ENCODE assay signal across 8 mouse cellular contexts in genomic region chr10:95004065-95004763, GRCm38 (mm10). TPM values are rescaled to one million over a fixed set of nuclear protein-coding genes. Genes with fewer than 3 reads are reported as not detected.
DNase-seq lines count a peak whose midpoint lies in the region; ATAC-seq and TF ChIP-seq lines count a peak whose summit lies in the region.

No protein-coding gene starts in this region.

- no peak overlapping the region for H3K4me3 ChIP-seq in heart, embryonic 13.5 days
- H3K4me3 ChIP-seq in limb, embryonic 14.5 days (replicated peaks; ENCODE audit: low read length): no peak overlapping the region
- H3K4me3 ChIP-seq in forebrain, embryonic 13.5 days: no peak overlapping the region

- H3K27me3 ChIP-seq in heart, embryonic 13.5 days (replicated peaks): no peaks in the 10 kb centered on the region
- no peaks in the 10 kb centered on the region for H3K27me3 ChIP-seq in limb, embryonic 14.5 days (ENCODE audit: control insufficient read depth, insufficient read depth, low read length)
- no peaks in the 10 kb centered on the region for H3K27me3 ChIP-seq in forebrain, embryonic 13.5 days

- no peaks in the 10 kb centered on the region; the same call in 1 of the 2 replicates for H3K9me3 ChIP-seq in heart, embryonic 13.5 days
- H3K9me3 ChIP-seq in limb, embryonic 14.5 days (ENCODE audit: control insufficient read depth, low read length): no peaks in the 10 kb centered on the region
- no peaks in the 10 kb centered on the region for H3K9me3 ChIP-seq in forebrain, embryonic 13.5 days (replicated peaks)

- no peak for TF ChIP-seq POLR2A in limb, embryonic 14.5 days (IDR thresholded peaks at IDR 0.05; ENCODE audit: borderline replicate concordance, extremely low read depth, insufficient read depth, insufficient read length)

- H3K4me1 ChIP-seq in heart, embryonic 13.5 days: peaks cover 11% of the 10 kb centered on the region; the same call in 1 of the 2 replicates
- 0 out of 2 replicates have a peak, but pooled peaks cover 2% of the 10 kb centered on the region for H3K4me1 ChIP-seq in limb, embryonic 14.5 days (ENCODE audit: control insufficient read depth, insufficient read depth, low read length)
- no peaks in the 10 kb centered on the region for H3K4me1 ChIP-seq in forebrain, embryonic 13.5 days

- ATAC-seq in heart, embryonic 13.5 days (ENCODE audit: extremely low read depth, insufficient number of reproducible peaks, low FRiP score, low TSS enrichment): no peak
- peak; percentile 83 for ATAC-seq in limb, embryonic 14.5 days (ENCODE audit: low FRiP score, low read depth)
- ATAC-seq in forebrain, embryonic 13.5 days: no peak; the same call in 1 of the 2 replicates

- H3K4me2 ChIP-seq in heart, embryonic 13.5 days: no peak overlapping the region
- no peak overlapping the region for H3K4me2 ChIP-seq in limb, embryonic 14.5 days (replicated peaks; ENCODE audit: low read depth, low read length, severe bottlenecking)
- H3K4me2 ChIP-seq in forebrain, embryonic 13.5 days: no peak overlapping the region

- H3K36me3 ChIP-seq in heart, embryonic 13.5 days: no peaks in the 10 kb centered on the region
- H3K36me3 ChIP-seq in limb, embryonic 14.5 days (ENCODE audit: control insufficient read depth, insufficient read depth, low read length): no peaks in the 10 kb centered on the region
- H3K36me3 ChIP-seq in forebrain, embryonic 13.5 days (ENCODE audit: poor library complexity, severe bottlenecking): no peaks in the 10 kb centered on the region

- peak overlapping the region; percentile 63 for H3K27ac ChIP-seq in heart, embryonic 13.5 days (replicated peaks)
- H3K27ac ChIP-seq in limb, embryonic 14.5 days (replicated peaks; ENCODE audit: low read depth, low read length): no peak overlapping the region
- H3K27ac ChIP-seq in forebrain, embryonic 13.5 days: no peak overlapping the region

- DNase-seq in adrenal gland, postnatal 10 days: peak; percentile 15
- DNase-seq in adrenal gland, adult 8-10 months: no peak
- peak; percentile 72 for DNase-seq in Muller cell, postnatal 12 days (ENCODE audit: inconsistent ontology term)
- DNase-seq in limb, embryonic 14.5 days (ENCODE audit: low spot score): peak; percentile 72
- no peak for DNase-seq in natural killer cell, adult 2 months (ENCODE audit: low spot score in 2 of 2)
- DNase-seq in thymus, adult 18-20 months: no peak

- H3K9ac ChIP-seq in heart, embryonic 13.5 days: no peak overlapping the region
- H3K9ac ChIP-seq in limb, embryonic 14.5 days (ENCODE audit: low read depth, low read length, severe bottlenecking): no peak overlapping the region
- no peak overlapping the region for H3K9ac ChIP-seq in forebrain, embryonic 13.5 days

- WGBS in heart, embryonic 13.5 days: 63% methylated on average over 9 of the region's 9 CpGs
- 64% methylated on average over 9 of the region's 9 CpGs for WGBS in limb, embryonic 14.5 days
- 84% methylated on average over 9 of the region's 9 CpGs for WGBS in forebrain, embryonic 13.5 days

RNA-seq across cellular contexts. Expression of gene Plxnc1, which starts 59.6 kb away (rescaled TPM):
- 1 to 10 TPM; 5.6 to 7.3 TPM for total RNA-seq in adrenal gland, postnatal 10 days (2021)
- 10 to 100 TPM in 2 of 4 experiments, 1 to 10 TPM in 2; 1.5 to 30.4 (median 13.9) TPM for total RNA-seq in adrenal gland, adult 8-10 months (2022)
- polyA plus RNA-seq in heart, embryonic 13.5 days (2015; fragmentation: Nextera tagmentation; extraction: Ambion mirVana): 3.1 and 3.3 TPM in 2 replicates
- polyA plus RNA-seq in limb, embryonic 14.5 days (2012; rRNA removed): 4.2 and 4.7 TPM in 2 replicates
- polyA plus RNA-seq in limb, embryonic 14.5 days (2014; fragmentation: Nextera tagmentation; extraction: Ambion mirVana): 3.0 and 3.6 TPM in 2 replicates
- 7.2 and 8.3 TPM in 2 replicates for polyA plus RNA-seq in forebrain, embryonic 13.5 days (2015; fragmentation: Nextera tagmentation; extraction: Ambion mirVana)

Comparison
In these comparisons a context has a peak if more than half of its experiments do, and no peak if none do; other contexts are left out.
1. DNase-seq: peak in adrenal gland, postnatal 10 days (single experiment), Muller cell, postnatal 12 days (single experiment) and limb, embryonic 14.5 days (single experiment); none in adrenal gland, adult 8-10 months (single experiment), natural killer cell, adult 2 months (0 of 2) and thymus, adult 18-20 months (0 of 2).